Mouse (Mus musculus) heart, embryonic 15.5 days (tissue): Measurements from ENCODE around the gene Pon2. TPM values are rescaled to one million over a fixed set of nuclear protein-coding genes. Genes with fewer than 3 reads are reported as not detected.

Experiments used
- ATAC-seq: fragments of 200-750 bp; cut with Nextera tagmentation; replicated peaks from 2 replicates; pipeline ENCODE4 v1.8.0; 2017; ENCODE audit warnings: low read depth, moderate TSS enrichment; ENCODE audit not compliant: insufficient number of reproducible peaks, insufficient read depth, low FRiP score
- H3K27ac ChIP-seq: fragments of 300-500 bp; sonication (generic); 2 replicates; pipeline ENCODE4 v1.5.1; 2015; ENCODE audit warnings: mild to moderate bottlenecking, inconsistent platforms
- H3K27me3 ChIP-seq: fragments of 300-500 bp; sonication (generic); 2 replicates; pipeline ENCODE4 v1.6.1; 2015; ENCODE audit warnings: inconsistent platforms
- H3K36me3 ChIP-seq: fragments of 300-500 bp; sonication (generic); 2 replicates; pipeline ENCODE4 v1.6.1; 2015; ENCODE audit warnings: mild to moderate bottlenecking, inconsistent platforms
- H3K4me1 ChIP-seq: fragments of 300-500 bp; sonication (generic); replicated peaks from 2 replicates; pipeline ENCODE4 v1.6.1; 2015; ENCODE audit warnings: inconsistent platforms
- H3K4me2 ChIP-seq: fragments of 300-500 bp; sonication (generic); 2 replicates; pipeline ENCODE4 v1.6.1; 2015; ENCODE audit warnings: inconsistent platforms, mild to moderate bottlenecking, moderate library complexity
- H3K4me3 ChIP-seq: fragments of 300-500 bp; sonication (generic); 2 replicates; pipeline ENCODE4 v1.5.1; 2015; ENCODE audit warnings: mild to moderate bottlenecking, inconsistent platforms
- H3K9ac ChIP-seq: fragments of 300-500 bp; sonication (generic); 2 replicates; pipeline ENCODE4 v1.6.1; 2015; ENCODE audit warnings: mild to moderate bottlenecking, inconsistent platforms
- H3K9me3 ChIP-seq: fragments of 300-500 bp; sonication (generic); replicated peaks from 2 replicates; pipeline ENCODE4 v1.6.1; 2016; ENCODE audit warnings: inconsistent platforms
- WGBS: fragments of 180-500 bp; shearing (Covaris S2); methylation state at CpG from one replicate; pipeline ENCODE4 v1.1.7; 2015; ENCODE audit warnings: mixed read lengths; 5-methylcytosine and 5-hydroxymethylcytosine counted together
- polyA plus RNA-seq: library from polyadenylated mRNA; unstranded; fragments of >200 nt; fragmentation: Nextera tagmentation; extraction: Ambion mirVana; gene quantifications from 2 replicates; pipeline ENCODE4 v1.2.1, GENCODE M21; 2015

Gene Pon2
- polyA plus RNA-seq, 1 experiment from 2014 or later, result 43.4 TPM

DNA sequence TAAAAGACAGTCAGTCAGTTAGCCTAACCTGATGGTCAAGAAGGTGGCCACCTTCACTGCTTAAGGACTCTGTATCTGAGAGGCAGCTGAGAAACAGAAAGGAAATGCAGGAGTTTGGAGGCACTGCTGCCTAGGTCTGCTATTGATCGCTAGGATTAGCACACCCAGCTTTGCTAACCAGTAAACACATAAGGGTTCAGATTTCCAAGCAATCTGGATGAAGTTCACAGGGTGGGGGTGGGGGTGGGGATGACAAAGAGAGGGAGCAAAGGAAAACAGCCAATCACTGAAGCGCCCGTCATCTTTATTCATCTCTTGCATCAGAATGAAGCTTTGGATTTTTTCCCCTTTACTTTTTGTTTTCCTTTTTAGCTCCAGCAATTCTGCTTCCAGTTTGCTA is 76.2 kb downstream of the Pon2 start:
- Histone ChIP-seq H3K36me3 (0 out of 2 replicates have a peak, but pooled peaks cover 2% of the 10 kb centered on the region), H3K27ac (no peak overlapping the region), H3K4me1 (no peaks in the 10 kb centered on the region), H3K4me2 (no peak overlapping the region), H3K27me3 (no peaks in the 10 kb centered on the region), H3K9me3 (no peaks in the 10 kb centered on the region), H3K4me3 (no peak overlapping the region), H3K9ac (no peak overlapping the region)
- 76% methylated on average over 3 of the region's 3 CpGs for WGBS
- ATAC-seq, result no peak

DNA sequence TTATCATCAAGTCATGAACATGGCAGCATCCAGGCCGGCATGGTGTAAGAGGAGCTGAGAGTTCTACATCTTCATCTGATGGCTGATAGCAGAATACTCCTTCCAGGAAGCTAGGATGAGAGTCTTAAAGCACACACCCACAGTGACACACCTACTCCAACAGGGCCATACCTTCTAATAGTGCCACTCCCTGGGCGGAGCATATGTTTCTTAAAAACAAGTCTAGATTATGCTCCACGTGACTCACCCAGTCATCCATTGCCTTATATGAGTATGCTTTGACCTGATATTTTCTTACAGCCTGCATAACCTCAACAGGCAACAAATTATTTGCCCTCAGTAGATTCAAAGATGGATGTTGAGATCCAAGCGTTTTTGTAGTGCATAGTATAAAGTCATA is 80.1 kb downstream of the Pon2 start:
- ATAC-seq, result no peak
- no peak overlapping the region for H3K27ac ChIP-seq
- 0 out of 2 replicates have a peak, but pooled peaks cover 2% of the 10 kb centered on the region for H3K36me3 ChIP-seq
- H3K4me2 ChIP-seq, result no peak overlapping the region
- WGBS, result 90% methylated on average over 4 of the region's 4 CpGs
- H3K27me3 ChIP-seq, result no peaks in the 10 kb centered on the region
- no peaks in the 10 kb centered on the region for H3K4me1 ChIP-seq
- no peak overlapping the region for H3K4me3 ChIP-seq
- H3K9me3 ChIP-seq, result no peaks in the 10 kb centered on the region
- no peak overlapping the region for H3K9ac ChIP-seq

Other genes starting within 250 kb of the Pon2 start
- not detected in 2 replicates for gene Pon1, start 104.5 kb downstream of the Pon2 start, polyA plus RNA-seq
- gene Pon3, start 42.2 kb downstream of the Pon2 start, polyA plus RNA-seq, result 38.1 and 41.3 TPM in 2 replicates
- gene Asb4, start 84.9 kb upstream of the Pon2 start, polyA plus RNA-seq, result 26.4 and 27.4 TPM in 2 replicates
- 27.0 and 31.3 TPM in 2 replicates for gene Pdk4, start 197.9 kb upstream of the Pon2 start, polyA plus RNA-seq